Mouse (Mus musculus): ENCODE results near the gene Map3k9. TPM values are rescaled to one million over a fixed set of nuclear protein-coding genes. Genes with fewer than 3 reads are reported as not detected.

The Map3k9 gene
- total RNA-seq, 2 experiments from 2014 or later, result 61.1 to 63.1 TPM

DNA sequence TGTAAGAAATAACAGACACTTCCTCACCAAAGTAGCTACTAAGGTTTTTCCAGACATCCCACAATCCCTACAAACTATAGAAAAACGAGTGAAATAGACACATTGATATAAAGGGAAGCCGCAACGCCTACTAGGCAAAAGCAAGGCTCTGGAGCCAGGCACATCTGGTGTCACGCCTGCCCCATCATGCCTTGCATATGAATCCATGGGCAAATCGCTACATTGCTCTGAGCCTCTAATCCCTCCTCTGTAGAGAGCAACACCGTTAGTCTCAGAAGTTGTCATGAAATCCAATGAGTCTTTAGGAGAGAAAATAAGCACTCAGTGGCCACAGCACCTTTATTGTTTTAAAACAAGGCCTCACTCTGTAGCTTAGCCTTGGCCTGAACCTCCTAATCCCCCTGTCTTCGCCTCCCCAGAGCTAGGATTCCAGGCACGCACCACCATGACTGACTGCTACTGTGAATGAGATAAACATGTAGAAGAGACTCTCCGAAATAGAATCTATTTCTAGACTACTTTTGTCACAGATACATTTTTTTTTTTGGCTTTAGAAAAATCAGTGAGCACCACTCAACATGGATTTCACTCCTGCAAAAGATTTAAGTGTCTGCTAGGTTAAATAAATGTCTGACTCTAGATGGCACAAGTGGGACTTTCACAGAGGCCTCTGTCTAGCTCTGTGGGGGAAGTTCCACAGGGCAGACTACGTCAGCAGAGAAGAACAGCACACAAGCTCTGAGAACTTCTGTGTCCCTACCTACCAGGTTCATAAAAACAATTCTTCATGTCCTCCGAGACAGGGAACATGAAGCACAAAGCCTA is 45.5 kb downstream of the Map3k9 start:
- DNase-seq (ENCODE audit: low spot score in 2 of 2), result no peak
- intact Hi-C loops (cut with DNase I), result loop anchor here (5.0 kb wide), 1 partner anchor 47 kb away; the partner anchor contains the start of gene Map3k9

DNA sequence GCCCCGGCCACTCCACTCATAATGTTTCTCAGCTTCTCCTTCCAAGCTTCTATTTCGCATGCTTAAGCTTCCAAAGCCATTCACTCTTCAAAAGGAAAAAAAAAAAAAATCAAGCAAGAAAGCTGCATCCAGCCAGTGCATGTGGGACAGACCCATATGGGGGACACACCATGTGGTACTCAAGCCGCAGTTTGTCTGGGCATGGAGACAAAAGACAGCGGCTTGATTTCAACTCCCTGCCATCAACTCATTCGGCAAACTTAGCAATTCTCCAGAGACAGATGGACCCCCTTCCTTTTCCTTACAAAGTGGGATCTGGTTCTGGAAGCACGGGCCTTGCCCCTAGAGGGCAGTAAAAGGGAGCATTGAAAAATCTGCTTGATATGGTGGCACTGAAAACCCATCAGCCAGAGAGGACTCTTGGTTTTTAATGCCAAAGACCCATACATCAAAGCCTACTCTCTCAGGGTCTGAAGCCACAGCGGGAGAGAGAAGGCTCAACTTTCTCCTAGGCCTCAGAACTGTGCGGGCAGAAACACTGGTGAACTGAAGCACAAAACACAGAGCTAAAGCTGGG is 54.6 kb downstream of the Map3k9 start:
- DNase-seq (ENCODE audit: low spot score in 2 of 2), result no peak
- intact Hi-C loops (cut with DNase I), result no loop called here

DNA sequence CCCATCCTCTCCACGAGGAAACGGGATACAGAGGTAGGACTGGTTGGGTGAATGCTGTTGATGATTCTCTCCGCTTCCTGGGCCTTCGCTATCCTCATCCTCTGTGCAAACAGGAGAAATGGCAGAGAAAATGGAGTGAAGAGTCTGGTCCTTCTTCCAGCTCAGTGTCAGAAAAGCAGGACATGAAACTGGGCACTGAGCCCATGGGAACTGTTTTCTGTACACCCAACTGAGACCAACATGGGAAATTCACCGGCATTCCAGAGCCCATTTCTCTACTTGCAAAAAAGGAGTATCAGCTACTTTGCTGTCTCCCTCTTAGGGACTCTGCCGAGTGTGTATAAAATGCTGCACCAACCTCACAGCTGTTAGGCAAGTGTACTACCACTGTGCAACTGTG is 56.2 kb downstream of the Map3k9 start:
- intact Hi-C loops (cut with DNase I), result no loop called here
- no peak for DNase-seq (ENCODE audit: low spot score in 2 of 2)

DNA sequence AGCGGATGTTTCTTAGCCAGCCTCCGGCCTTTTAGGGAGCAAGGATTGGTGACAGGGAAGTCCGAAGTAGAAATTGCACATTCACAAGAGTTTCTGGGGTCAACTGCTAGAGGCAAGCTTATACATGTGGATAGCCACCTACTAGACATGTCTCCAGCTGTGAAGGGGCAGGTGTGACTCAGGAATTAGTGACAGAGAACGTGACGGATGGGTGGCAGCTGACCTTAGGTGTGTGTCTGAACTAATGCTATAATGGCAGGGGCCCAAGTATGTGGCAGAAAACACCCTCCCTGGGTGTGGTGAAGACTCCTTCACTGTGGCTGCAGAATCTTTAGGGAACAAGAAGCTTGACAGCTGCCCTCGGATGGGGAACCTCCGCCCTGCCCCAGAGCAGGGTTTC is 57.6 kb downstream of the Map3k9 start:
- intact Hi-C loops (cut with DNase I), result no loop called here
- DNase-seq (ENCODE audit: low spot score in 2 of 2), result no peak

DNA sequence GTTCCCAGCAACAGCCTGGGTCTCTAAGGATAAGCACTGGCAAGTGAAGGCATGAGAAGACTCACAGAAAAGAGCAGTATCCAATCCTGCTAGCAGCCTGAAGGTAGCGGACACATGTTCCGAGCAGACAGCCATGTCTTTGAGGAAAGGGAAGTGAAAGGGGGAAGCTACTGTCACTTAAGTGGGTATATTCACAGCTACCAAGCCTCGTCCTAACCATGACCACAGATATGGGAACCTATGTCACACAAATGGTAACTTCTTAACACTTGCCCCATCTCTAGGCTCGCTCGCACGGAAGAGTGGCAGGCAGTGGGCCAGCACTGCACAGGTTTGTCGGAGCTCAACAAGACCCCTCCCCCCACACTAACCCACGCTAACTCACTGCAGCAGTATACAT is 61.3 kb downstream of the Map3k9 start:
- DNase-seq (ENCODE audit: low spot score in 2 of 2), result no peak
- intact Hi-C loops (cut with DNase I), result no loop called here

DNA sequence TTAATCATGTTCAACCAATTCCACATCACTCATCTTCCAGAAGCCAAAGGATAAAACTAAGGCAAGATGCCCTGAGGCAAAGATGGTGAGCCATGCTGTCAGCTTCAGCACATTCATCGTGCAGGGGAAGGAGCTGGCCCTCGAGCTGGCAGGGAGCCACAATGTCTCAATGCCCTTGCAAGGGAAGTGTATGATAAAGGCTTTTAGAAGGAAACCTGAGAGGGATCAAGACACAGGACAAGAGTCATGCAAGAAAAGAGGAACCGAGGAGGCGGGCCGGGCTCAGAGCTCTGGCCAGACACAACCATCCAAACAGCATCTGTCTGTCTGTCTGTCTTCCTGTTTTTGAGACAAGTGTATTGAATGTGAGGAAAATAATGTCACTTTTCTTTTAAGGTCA is 61.8 kb downstream of the Map3k9 start:
- no peak for DNase-seq (ENCODE audit: low spot score in 2 of 2)
- intact Hi-C loops (cut with DNase I), result no loop called here

DNA sequence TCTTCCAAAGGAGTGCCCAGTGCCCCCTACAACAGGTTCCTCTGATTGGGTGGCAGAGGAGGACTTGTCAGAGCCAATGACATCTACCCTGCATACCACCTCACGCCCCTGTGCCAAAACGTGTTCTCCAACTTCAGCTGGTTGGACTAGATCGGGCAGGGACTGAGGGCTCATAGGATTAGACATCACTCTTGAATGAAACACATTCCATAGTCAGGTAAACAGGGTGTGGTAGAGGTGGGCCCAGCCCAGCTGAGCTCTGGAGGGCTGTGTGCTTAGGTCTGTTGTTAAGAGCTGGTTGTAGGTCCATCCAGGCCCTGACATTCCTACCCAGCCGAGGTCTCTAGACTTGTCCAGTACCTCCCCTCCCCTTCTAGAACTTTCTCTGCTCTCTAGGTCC is 68.4 kb downstream of the Map3k9 start:
- intact Hi-C loops (cut with DNase I), result no loop called here
- DNase-seq (ENCODE audit: low spot score in 2 of 2), result no peak

DNA sequence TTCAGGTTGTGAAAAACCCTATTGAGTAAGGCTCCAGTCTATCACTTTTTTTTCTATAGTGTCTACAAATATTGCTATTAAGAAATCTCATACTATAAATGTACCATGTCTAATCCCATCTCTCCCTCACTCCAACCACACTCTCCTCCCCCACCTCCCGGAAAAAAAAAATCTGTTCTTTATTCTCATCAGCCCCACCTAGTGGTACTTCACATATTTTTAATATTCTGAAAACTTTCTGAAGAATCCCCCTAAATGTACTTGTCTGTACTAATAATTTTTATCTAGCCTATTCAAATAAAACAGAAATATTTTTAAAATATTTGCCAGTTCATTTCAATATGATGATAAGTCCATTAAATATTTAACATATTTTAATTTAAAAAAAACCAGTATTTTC is 78.1 kb downstream of the Map3k9 start:
- DNase-seq (ENCODE audit: low spot score in 2 of 2), result no peak
- intact Hi-C loops (cut with DNase I), result loop anchor here (1.0 to 5.0 kb wide), 2 partner anchors 84 to 721 kb away; no protein-coding TSS in a partner anchor

DNA sequence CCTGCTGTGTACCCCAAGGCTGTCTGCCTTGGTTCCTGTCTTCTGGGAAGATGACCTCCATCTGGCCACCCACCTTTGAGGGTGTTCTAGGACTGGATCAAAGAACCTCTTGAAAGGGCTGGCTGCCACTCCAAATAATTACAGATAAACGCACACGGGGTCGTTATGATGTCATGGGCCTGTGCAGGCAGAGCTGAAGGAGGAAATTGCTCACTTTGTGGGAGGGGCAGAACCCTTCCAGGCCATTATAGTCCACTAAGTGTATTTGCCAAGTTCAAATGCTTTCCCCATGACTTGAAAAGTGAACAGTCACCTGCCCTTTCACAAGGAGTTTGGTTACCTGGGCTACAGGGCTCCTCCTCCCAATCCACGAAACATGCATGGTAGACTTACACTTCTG is 83.0 kb downstream of the Map3k9 start:
- intact Hi-C loops (cut with DNase I), result no loop called here
- DNase-seq (ENCODE audit: low spot score in 2 of 2), result no peak

DNA sequence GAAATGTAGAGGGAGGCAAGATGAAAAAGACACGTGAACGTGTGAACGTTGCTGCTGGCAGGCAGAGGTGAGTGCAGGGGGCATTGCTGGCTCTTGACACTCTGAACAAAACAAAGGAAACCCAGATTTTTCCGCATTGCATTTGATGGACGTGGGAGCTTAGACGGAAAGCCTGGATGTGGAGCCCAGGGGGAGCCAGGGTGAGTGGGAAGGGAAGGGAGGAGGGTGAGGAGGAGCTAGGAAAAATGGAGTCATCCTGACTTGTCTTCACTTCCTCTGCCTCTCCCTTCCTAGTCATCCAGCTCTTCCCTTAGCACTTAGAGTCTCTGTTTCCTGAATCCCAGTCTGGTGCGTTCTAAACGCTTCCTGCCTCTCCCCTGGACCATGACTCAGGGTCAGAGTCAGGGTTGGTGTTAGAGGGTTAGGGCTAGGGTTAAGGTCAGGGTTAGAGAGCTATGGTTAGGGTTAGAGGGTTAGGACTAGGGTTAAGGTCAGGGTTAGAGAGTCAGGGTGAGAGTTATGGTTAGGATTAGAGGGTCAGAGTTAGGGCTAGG is 89.7 kb downstream of the Map3k9 start:
- intact Hi-C loops (cut with DNase I), result no loop called here
- no peak for DNase-seq (ENCODE audit: low spot score in 2 of 2)

DNA sequence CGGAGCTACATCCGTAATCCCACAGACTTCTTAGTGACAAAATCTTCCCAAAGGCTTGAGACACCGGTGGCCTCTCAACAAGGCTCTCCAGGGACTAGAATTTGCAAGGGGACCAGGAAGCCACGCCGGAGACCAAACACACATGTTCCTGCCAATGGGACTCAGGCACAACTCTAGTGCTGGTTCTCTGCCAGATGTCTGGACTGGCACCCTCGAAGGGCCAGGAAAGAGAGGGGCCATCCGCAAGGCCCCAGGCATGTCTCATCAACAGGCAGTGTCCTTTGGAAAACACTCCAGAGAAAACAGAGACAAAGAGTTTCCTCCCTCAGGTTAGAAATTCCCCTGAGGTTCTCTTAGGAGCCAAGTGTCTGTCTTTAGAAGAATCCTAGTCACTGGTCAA is 90.2 kb downstream of the Map3k9 start:
- no peak for DNase-seq (ENCODE audit: low spot score in 2 of 2)
- intact Hi-C loops (cut with DNase I), result no loop called here

DNA sequence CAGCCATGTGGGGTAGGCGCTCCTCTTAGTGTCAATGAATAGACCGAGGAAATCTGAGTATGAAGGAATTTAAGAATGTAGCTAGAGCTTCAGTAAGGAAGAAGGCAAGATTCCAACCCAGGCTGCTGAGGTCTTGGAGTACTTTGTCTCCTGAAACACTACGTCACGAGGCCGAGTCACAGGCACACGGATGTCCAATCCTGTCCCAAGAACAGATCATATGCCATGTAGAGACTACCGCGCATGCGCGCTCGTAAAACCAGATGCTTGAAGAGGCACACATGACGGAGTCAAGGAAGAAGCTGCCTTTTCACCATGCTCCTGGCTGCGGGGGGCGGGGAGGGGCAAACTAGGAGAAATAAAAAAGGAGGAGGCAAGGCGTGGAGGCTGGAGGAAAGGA is 90.9 kb downstream of the Map3k9 start:
- intact Hi-C loops (cut with DNase I), result no loop called here
- DNase-seq (ENCODE audit: low spot score in 2 of 2), result no peak

DNA sequence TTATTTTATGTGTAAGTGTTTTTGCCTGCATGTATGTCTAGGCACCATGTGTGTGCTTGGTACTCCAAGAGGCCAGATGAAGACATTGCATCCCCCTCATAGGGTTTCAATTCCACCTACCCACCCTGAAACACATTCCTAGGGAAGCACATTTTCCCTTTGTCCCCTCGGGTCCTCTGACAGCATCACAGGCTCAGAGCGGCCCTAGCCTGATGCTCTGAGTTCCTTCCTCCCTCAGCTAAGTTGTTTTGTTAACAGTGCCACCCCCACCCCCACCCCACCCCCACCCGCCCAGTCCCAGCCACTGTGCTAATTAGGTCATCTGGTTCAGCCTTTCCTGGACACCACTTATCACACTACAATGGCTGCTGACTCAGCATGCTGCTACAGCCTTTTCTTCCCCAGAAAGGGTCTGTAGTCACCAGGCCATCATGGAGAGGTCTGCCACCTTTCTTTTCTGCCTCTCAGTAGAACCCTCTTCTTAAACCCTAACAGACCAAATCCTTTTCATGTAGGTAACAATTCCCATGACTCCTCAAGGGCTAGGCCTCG is 91.4 kb downstream of the Map3k9 start:
- no peak for DNase-seq (ENCODE audit: low spot score in 2 of 2)
- intact Hi-C loops (cut with DNase I), result loop anchor here (5.0 kb wide), 2 partner anchors 57 to 72 kb away; partner anchors contain the start of gene Ttc9

DNA sequence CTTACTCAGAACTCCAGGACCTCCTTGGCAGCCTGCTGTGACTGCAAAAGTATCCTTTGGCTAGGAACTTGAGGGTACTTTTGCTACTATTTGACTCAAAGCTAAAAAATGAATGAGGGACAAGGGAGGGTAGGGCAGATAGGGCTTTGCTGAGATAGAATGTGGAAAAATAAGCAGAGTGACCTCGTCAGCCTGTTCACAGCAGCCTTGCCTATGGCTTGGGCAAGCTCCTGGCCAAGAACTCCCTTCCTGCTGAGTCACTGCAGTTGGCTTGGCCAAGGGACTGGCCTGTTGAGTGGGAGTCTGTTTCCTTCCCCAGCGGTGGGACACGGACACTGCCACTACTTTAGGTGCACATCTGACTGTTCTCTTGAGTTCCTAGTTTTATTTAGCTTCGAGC is 92.4 kb downstream of the Map3k9 start:
- no peak for DNase-seq (ENCODE audit: low spot score in 2 of 2)
- intact Hi-C loops (cut with DNase I), result loop anchor here (5.0 kb wide), 2 partner anchors 56 to 71 kb away; partner anchors contain the start of gene Ttc9

DNA sequence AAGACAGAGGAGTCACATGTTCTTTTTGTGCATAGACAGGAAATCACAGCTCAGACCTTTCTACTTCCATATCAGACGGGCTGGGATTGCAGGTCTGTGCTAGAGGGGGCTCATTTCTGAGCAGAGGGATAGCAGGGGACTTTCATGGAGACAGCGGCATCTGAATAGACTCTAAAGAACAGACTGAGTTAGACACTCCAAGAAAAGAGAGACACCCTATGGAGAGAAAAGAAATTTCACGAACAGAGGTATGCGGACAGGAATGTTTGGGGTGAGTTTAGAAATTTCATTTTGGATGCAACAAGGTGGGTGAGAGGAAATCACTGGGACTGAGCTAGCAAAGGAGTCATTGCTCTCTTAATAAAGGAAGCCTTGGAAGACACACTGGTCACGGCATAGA is 93.1 kb downstream of the Map3k9 start:
- no peak for DNase-seq (ENCODE audit: low spot score in 2 of 2)
- intact Hi-C loops (cut with DNase I), result loop anchor here (5.0 kb wide), 2 partner anchors 56 to 71 kb away; partner anchors contain the start of gene Ttc9

DNA sequence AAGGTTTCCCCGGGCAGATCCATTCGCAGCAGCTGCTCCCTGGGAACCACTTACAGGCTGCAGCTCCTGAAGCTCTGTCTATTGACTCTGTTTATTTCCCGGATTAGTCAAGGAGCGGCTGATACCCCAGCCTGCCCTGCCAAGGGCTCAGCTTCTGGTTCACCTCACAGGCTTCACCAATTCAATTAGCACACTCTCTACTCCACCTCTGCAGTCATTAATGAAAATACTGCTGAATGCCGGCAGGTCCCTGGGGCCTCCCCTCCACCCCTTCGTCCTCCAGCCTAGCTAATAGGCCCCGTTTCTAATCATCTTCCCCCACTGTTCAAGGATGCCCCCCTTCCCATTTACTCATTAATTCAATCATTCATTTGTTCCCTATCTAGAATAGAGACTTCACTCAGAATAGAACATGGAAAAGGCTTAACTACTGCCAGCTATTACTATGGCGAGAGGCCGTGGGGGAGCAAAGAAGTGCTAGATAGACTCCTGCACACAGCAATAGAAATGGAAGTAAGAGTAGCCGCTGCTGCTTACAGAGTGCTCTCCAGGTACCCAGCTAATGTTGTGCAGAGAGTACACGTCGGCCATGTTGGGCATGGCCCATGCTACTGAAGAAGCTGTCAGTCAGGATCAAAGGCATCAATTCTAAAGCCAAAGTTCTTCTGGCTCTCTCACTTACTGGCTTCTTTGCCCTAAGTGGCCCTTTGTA is 94.4 kb downstream of the Map3k9 start:
- intact Hi-C loops (cut with DNase I), result loop anchor here (5.0 kb wide), 2 partner anchors 54 to 69 kb away; partner anchors contain the start of gene Ttc9
- DNase-seq (ENCODE audit: low spot score in 2 of 2), result no peak

DNA sequence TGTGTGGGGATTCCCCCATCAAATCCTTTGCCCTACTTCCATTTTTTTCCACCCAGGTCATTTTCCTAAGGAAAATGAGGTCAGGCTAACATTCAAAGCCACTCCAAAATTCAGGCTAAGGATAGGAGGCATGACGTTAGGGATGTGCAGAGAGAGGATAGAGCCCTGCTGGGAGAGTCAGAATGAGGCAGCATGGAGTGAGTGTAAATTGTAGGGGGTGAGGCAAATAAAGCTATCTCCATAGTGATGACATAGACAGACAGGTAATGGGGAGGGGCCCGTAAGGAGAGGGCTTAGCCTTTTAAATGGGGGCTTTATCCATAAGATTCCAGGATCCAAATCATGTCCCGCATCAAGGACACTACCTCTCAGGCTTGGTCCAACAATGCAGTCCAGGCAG is 95.0 kb downstream of the Map3k9 start:
- intact Hi-C loops (cut with DNase I), result loop anchor here (5.0 kb wide), 2 partner anchors 54 to 69 kb away; partner anchors contain the start of gene Ttc9
- no peak for DNase-seq (ENCODE audit: low spot score in 2 of 2)

DNA sequence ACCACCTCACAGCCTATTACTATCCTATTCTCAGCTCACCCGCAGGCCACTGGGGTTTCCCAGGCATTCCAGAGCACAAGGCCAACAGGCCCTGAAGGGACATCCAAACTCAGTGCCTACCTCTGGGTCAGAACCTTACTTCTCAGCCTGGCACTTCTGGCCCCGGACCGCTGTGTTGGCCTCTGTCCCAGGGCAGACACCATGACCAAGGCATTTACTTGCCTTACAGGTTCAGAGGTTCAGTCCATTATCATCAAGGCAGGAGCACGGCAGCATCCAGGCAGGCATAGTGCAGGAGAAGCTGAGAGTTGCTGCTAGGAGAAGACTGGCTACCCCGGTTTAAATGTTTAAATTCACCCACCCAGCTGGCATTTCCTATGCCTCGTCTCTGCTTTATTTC is 96.9 kb downstream of the Map3k9 start:
- intact Hi-C loops (cut with DNase I), result no loop called here
- no peak for DNase-seq (ENCODE audit: low spot score in 2 of 2)

DNA sequence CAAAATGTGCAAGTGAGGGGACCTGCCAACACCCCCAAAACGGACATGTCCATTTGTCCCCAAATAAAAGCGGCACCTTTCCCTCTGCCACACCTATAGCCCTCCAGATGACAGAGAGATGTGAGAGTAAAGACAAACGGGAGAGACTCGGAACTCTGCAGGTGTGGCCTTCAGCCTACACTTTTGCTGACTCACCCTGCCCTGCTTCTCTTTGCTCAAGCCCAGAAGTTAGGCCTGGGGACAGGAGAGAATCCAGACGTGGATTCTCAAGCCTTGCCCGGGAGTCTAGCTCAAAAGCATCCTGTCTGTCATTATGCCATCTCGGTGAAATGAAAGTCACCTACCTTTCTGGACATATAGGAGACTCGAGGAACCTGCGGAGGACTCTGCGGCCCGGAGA is 97.6 kb downstream of the Map3k9 start:
- DNase-seq (ENCODE audit: low spot score in 2 of 2), result no peak
- intact Hi-C loops (cut with DNase I), result no loop called here

Data from left cerebral cortex, postnatal 36 days (tissue).